Mouse (Mus musculus) hindbrain, postnatal 0 days (tissue): Measurements from ENCODE around the gene Mpp6. TPM values are rescaled to one million over a fixed set of nuclear protein-coding genes. Genes with fewer than 3 reads are reported as not detected.

Source experiments
- ATAC-seq: fragments of 200-750 bp; cut with Nextera tagmentation; 2 replicates; pipeline ENCODE4 v1.8.0; 2017; ENCODE audit warnings: mild to moderate bottlenecking, moderate TSS enrichment, moderate library complexity
- DNase-seq: peaks from one replicate; pipeline ENCODE4 v3.0.0-alpha.2; 2015; ENCODE audit warnings: low spot score
- H3K27ac ChIP-seq: fragments of 300-500 bp; sonication (generic); 2 replicates; pipeline ENCODE4 v1.5.1; 2014; ENCODE audit warnings: mild to moderate bottlenecking
- H3K27me3 ChIP-seq: fragments of 300-500 bp; sonication (generic); 2 replicates; pipeline ENCODE4 v1.6.1; 2014; ENCODE audit warnings: low read length, mixed read lengths; ENCODE audit not compliant: insufficient read depth
- H3K36me3 ChIP-seq: fragments of 300-500 bp; sonication (generic); 2 replicates; pipeline ENCODE4 v1.6.1; 2014; ENCODE audit warnings: low read length, mixed read lengths; ENCODE audit not compliant: insufficient read depth
- H3K4me1 ChIP-seq: fragments of 300-500 bp; sonication (generic); 2 replicates; pipeline ENCODE4 v1.6.1; 2014; ENCODE audit warnings: antibody characterized with exemption, low read length, mixed read lengths; ENCODE audit not compliant: insufficient read depth
- H3K4me2 ChIP-seq: fragments of 300-500 bp; sonication (generic); 2 replicates; pipeline ENCODE4 v1.6.1; 2014; ENCODE audit warnings: low read depth, mild to moderate bottlenecking, low read length, moderate library complexity, mixed read lengths
- H3K4me3 ChIP-seq: fragments of 300-500 bp; sonication (generic); 2 replicates; pipeline ENCODE4 v1.5.1; 2014; ENCODE audit warnings: low read length
- H3K9ac ChIP-seq: fragments of 300-500 bp; sonication (generic); replicated peaks from 2 replicates; pipeline ENCODE4 v1.6.1; 2014; ENCODE audit warnings: mild to moderate bottlenecking, low read length, moderate library complexity, mixed read lengths
- H3K9me3 ChIP-seq: fragments of 300-500 bp; sonication (generic); 2 replicates; pipeline ENCODE4 v1.6.1; 2016; ENCODE audit warnings: low read length, mixed read lengths
- CTCF ChIP-seq: IDR thresholded peaks from 2 replicates; pipeline ENCODE4 v1.5.1; 2016; ENCODE audit warnings: antibody characterized with exemption, control low read depth, low read depth
- WGBS: fragments of 180-500 bp; shearing (Covaris S2); extraction: QIAGEN DNeasy Blood & Tissue Kit; methylation state at CpG from one replicate; pipeline ENCODE4 v1.1.7; 2014; 5-methylcytosine and 5-hydroxymethylcytosine counted together
- polyA plus RNA-seq: library from polyadenylated mRNA; unstranded; fragments of >200 nt; fragmentation: Nextera tagmentation; extraction: Ambion mirVana; gene quantifications from 2 replicates; pipeline ENCODE4 v1.2.1, GENCODE M21; 2015
- total RNA-seq: library from RNA; depleted of rRNA; stranded (reverse); fragments of >200 nt; gene quantifications from 2 replicates; pipeline ENCODE4 v1.2.3, GENCODE M21; 2014; rRNA removed

Gene Mpp6
- total and polyA plus RNA-seq, 2 experiments from 2014 or later, result 55.6 to 64.1 TPM

GRCm38 (mm10) chr6:50247791-50248190 is 137.8 kb downstream of the Mpp6 start:
- Histone ChIP-seq H3K27me3 (no peaks in the 10 kb centered on the region), H3K4me1 (no peaks in the 10 kb centered on the region), H3K9ac (no peak overlapping the region), H3K4me2 (no peak overlapping the region), H3K9me3 (no peaks in the 10 kb centered on the region), H3K27ac (no peak overlapping the region), H3K4me3 (no peak overlapping the region), H3K36me3 (no peaks in the 10 kb centered on the region)
- ATAC-seq (no peak), DNase-seq (no peak)
- WGBS, result 90% methylated on average over 4 of the region's 4 CpGs
- TF ChIP-seq CTCF, result no peak

Other genes with a start within 250 kb of the Mpp6 start
- 15.4 and 16.9 TPM in 2 replicates for gene Gsdme, start 153.6 kb downstream of the Mpp6 start, total RNA-seq
- 82.0 and 85.9 TPM in 2 replicates for gene Gsdme, start 153.6 kb downstream of the Mpp6 start, polyA plus RNA-seq